Mouse (Mus musculus) hindbrain, embryonic 12.5 days (tissue): ENCODE data around the gene Mical2. TPM values are rescaled to one million over a fixed set of nuclear protein-coding genes. Genes with fewer than 3 reads are reported as not detected.

Source experiments
- ATAC-seq: fragments of 200-750 bp; cut with Nextera tagmentation; 2 replicates; pipeline ENCODE4 v1.8.0; 2017; ENCODE audit warnings: moderate TSS enrichment; ENCODE audit not compliant: low FRiP score
- H3K27ac ChIP-seq: fragments of 300-500 bp; sonication (generic); 2 replicates; pipeline ENCODE4 v1.5.1; 2016; ENCODE audit warnings: mild to moderate bottlenecking
- H3K27me3 ChIP-seq: fragments of 300-500 bp; sonication (generic); 2 replicates; pipeline ENCODE4 v1.6.1; 2016; ENCODE audit warnings: mild to moderate bottlenecking
- H3K36me3 ChIP-seq: fragments of 300-500 bp; sonication (generic); 2 replicates; pipeline ENCODE4 v1.6.1; 2016; ENCODE audit warnings: mild to moderate bottlenecking
- H3K4me1 ChIP-seq: fragments of 300-500 bp; sonication (generic); 2 replicates; pipeline ENCODE4 v1.6.1; 2016
- H3K4me2 ChIP-seq: fragments of 300-500 bp; sonication (generic); replicated peaks from 2 replicates; pipeline ENCODE4 v1.6.1; 2016; ENCODE audit warnings: mild to moderate bottlenecking
- H3K4me3 ChIP-seq: fragments of 300-500 bp; sonication (generic); 2 replicates; pipeline ENCODE4 v1.5.1; 2016; ENCODE audit warnings: mild to moderate bottlenecking
- H3K9ac ChIP-seq: fragments of 300-500 bp; sonication (generic); 2 replicates; pipeline ENCODE4 v1.6.1; 2016; ENCODE audit warnings: mild to moderate bottlenecking, moderate library complexity
- H3K9me3 ChIP-seq: fragments of 300-500 bp; sonication (generic); replicated peaks from 2 replicates; pipeline ENCODE4 v1.6.1; 2016; ENCODE audit warnings: mild to moderate bottlenecking
- WGBS: fragments of 180-500 bp; shearing (Covaris S2); methylation state at CpG from one replicate; pipeline ENCODE4 v1.1.7; 2016; 5-methylcytosine and 5-hydroxymethylcytosine counted together
- polyA plus RNA-seq: library from polyadenylated mRNA; unstranded; fragments of >200 nt; fragmentation: Nextera tagmentation; extraction: Ambion mirVana; gene quantifications from 2 replicates; pipeline ENCODE4 v1.2.1, GENCODE M21; 2016

Gene Mical2
- polyA plus RNA-seq, 1 experiment from 2014 or later: 1.6 TPM

GRCm38 (mm10) chr7:112197461-112197860 lies 28.2 kb upstream of the Mical2 start:
- Histone ChIP-seq H3K27me3 (no peaks in the 10 kb centered on the region), H3K4me3 (no peak overlapping the region), H3K4me2 (no peak overlapping the region), H3K9ac (no peak overlapping the region), H3K4me1 (no peaks in the 10 kb centered on the region), H3K9me3 (no peaks in the 10 kb centered on the region), H3K36me3 (no peaks in the 10 kb centered on the region), H3K27ac (no peak overlapping the region)
- 78% methylated on average over 8 of the region's 8 CpGs for WGBS
- no peak for ATAC-seq

GRCm38 (mm10) chr7:112199343-112199742 lies 26.3 kb upstream of the Mical2 start:
- Histone ChIP-seq H3K9ac (no peak overlapping the region), H3K27me3 (no peaks in the 10 kb centered on the region), H3K27ac (no peak overlapping the region), H3K36me3 (no peaks in the 10 kb centered on the region), H3K4me1 (0 out of 2 replicates have a peak, but pooled peaks cover 2% of the 10 kb centered on the region), H3K4me3 (no peak overlapping the region), H3K9me3 (no peaks in the 10 kb centered on the region), H3K4me2 (no peak overlapping the region)
- no peak for ATAC-seq
- 51% methylated on average over 3 of the region's 3 CpGs for WGBS

GRCm38 (mm10) chr7:112200761-112201160 lies 24.9 kb upstream of the Mical2 start:
- Histone ChIP-seq H3K27me3 (no peaks in the 10 kb centered on the region), H3K36me3 (no peaks in the 10 kb centered on the region), H3K4me2 (no peak overlapping the region), H3K4me3 (no peak overlapping the region), H3K9me3 (no peaks in the 10 kb centered on the region), H3K27ac (no peak overlapping the region), H3K4me1 (0 out of 2 replicates have a peak, but pooled peaks cover 2% of the 10 kb centered on the region), H3K9ac (no peak overlapping the region)
- WGBS: 39% methylated on average over 4 of the region's 4 CpGs
- no peak for ATAC-seq

- no peak overlapping the region for H3K4me2 ChIP-seq
- 0 out of 2 replicates have a peak, but pooled peaks cover 5% of the 10 kb centered on the region for H3K9me3 ChIP-seq
- H3K4me1 ChIP-seq: 0 out of 2 replicates have a peak, but pooled peaks cover 2% of the 10 kb centered on the region
- H3K36me3 ChIP-seq: no peaks in the 10 kb centered on the region
- WGBS: 57% methylated on average over 4 of the region's 4 CpGs
- ATAC-seq: no peak
- no peak overlapping the region for H3K9ac ChIP-seq
- no peaks in the 10 kb centered on the region for H3K27me3 ChIP-seq
- H3K4me3 ChIP-seq: no peak overlapping the region
- H3K27ac ChIP-seq: no peak overlapping the region
Observed at GRCm38 (mm10) chr7:112202194-112202593, 23.5 kb upstream of the Mical2 start.

- no peaks in the 10 kb centered on the region for H3K27me3 ChIP-seq
- H3K4me1 ChIP-seq: 0 out of 2 replicates have a peak, but pooled peaks cover 2% of the 10 kb centered on the region
- no peak overlapping the region for H3K9ac ChIP-seq
- H3K9me3 ChIP-seq: 0 out of 2 replicates have a peak, but pooled peaks cover 6% of the 10 kb centered on the region
- no peak overlapping the region for H3K4me2 ChIP-seq
- no peak for ATAC-seq
- H3K27ac ChIP-seq: no peak overlapping the region
- H3K36me3 ChIP-seq: no peaks in the 10 kb centered on the region
- H3K4me3 ChIP-seq: no peak overlapping the region
- WGBS: 83% methylated on average over 5 of the region's 5 CpGs
Observed at GRCm38 (mm10) chr7:112202843-112203242, 22.8 kb upstream of the Mical2 start.

GRCm38 (mm10) chr7:112203937-112204336 lies 21.7 kb upstream of the Mical2 start:
- no peaks in the 10 kb centered on the region for H3K36me3 ChIP-seq
- H3K27ac ChIP-seq: no peak overlapping the region
- no peak overlapping the region for H3K9ac ChIP-seq
- H3K9me3 ChIP-seq: 0 out of 2 replicates have a peak, but pooled peaks cover 6% of the 10 kb centered on the region
- no peaks in the 10 kb centered on the region for H3K27me3 ChIP-seq
- ATAC-seq: no peak
- H3K4me2 ChIP-seq: no peak overlapping the region
- 70% methylated on average over 5 of the region's 5 CpGs for WGBS
- H3K4me1 ChIP-seq: 0 out of 2 replicates have a peak, but pooled peaks cover 2% of the 10 kb centered on the region
- no peak overlapping the region for H3K4me3 ChIP-seq

- no peak overlapping the region for H3K4me2 ChIP-seq
- WGBS: 76% methylated on average over 6 of the region's 6 CpGs
- H3K27ac ChIP-seq: no peak overlapping the region
- no peak for ATAC-seq
- H3K36me3 ChIP-seq: no peaks in the 10 kb centered on the region
- H3K27me3 ChIP-seq: no peaks in the 10 kb centered on the region
- no peak overlapping the region for H3K9ac ChIP-seq
- no peak overlapping the region for H3K4me3 ChIP-seq
- H3K4me1 ChIP-seq: 0 out of 2 replicates have a peak, but pooled peaks cover 2% of the 10 kb centered on the region
- 0 out of 2 replicates have a peak, but pooled peaks cover 6% of the 10 kb centered on the region for H3K9me3 ChIP-seq
Observed at GRCm38 (mm10) chr7:112204380-112204963, 21.2 kb upstream of the Mical2 start.

- 0 out of 2 replicates have a peak, but pooled peaks cover 6% of the 10 kb centered on the region for H3K9me3 ChIP-seq
- H3K27me3 ChIP-seq: no peaks in the 10 kb centered on the region
- 96% methylated on average over 6 of the region's 6 CpGs for WGBS
- H3K27ac ChIP-seq: no peak overlapping the region
- H3K9ac ChIP-seq: no peak overlapping the region
- H3K36me3 ChIP-seq: no peaks in the 10 kb centered on the region
- no peak for ATAC-seq
- no peak overlapping the region for H3K4me3 ChIP-seq
- 0 out of 2 replicates have a peak, but pooled peaks cover 2% of the 10 kb centered on the region for H3K4me1 ChIP-seq
- H3K4me2 ChIP-seq: no peak overlapping the region
Observed at GRCm38 (mm10) chr7:112205513-112205912, 20.1 kb upstream of the Mical2 start.

GRCm38 (mm10) chr7:112207717-112208116 lies 17.9 kb upstream of the Mical2 start:
- Histone ChIP-seq H3K36me3 (no peaks in the 10 kb centered on the region), H3K27ac (no peak overlapping the region), H3K4me1 (0 out of 2 replicates have a peak, but pooled peaks cover 2% of the 10 kb centered on the region), H3K4me3 (no peak overlapping the region), H3K9me3 (0 out of 2 replicates have a peak, but pooled peaks cover 6% of the 10 kb centered on the region), H3K9ac (no peak overlapping the region), H3K27me3 (no peaks in the 10 kb centered on the region), H3K4me2 (no peak overlapping the region)
- WGBS: 88% methylated on average over 6 of the region's 6 CpGs
- no peak for ATAC-seq

GRCm38 (mm10) chr7:112208323-112209167 lies 17.1 kb upstream of the Mical2 start:
- Histone ChIP-seq H3K27me3 (no peaks in the 10 kb centered on the region; the same call in 1 of the 2 replicates), H3K27ac (no peak overlapping the region), H3K9ac (no peak overlapping the region), H3K4me1 (peaks cover 7% of the 10 kb centered on the region), H3K36me3 (no peaks in the 10 kb centered on the region), H3K4me2 (no peak overlapping the region), H3K9me3 (0 out of 2 replicates have a peak, but pooled peaks cover 6% of the 10 kb centered on the region), H3K4me3 (no peak overlapping the region)
- 67% methylated on average over 10 of the region's 10 CpGs for WGBS
- no peak for ATAC-seq

- no peak overlapping the region for H3K4me3 ChIP-seq
- H3K27me3 ChIP-seq: no peaks in the 10 kb centered on the region; the same call in 1 of the 2 replicates
- no peak overlapping the region for H3K4me2 ChIP-seq
- 0 out of 2 replicates have a peak, but pooled peaks cover 6% of the 10 kb centered on the region for H3K9me3 ChIP-seq
- peaks cover 7% of the 10 kb centered on the region for H3K4me1 ChIP-seq
- H3K36me3 ChIP-seq: no peaks in the 10 kb centered on the region
- H3K9ac ChIP-seq: no peak overlapping the region
- ATAC-seq: no peak
- no peak overlapping the region for H3K27ac ChIP-seq
- 85% methylated on average over 4 of the region's 4 CpGs for WGBS
Observed at GRCm38 (mm10) chr7:112209621-112210020, 16.0 kb upstream of the Mical2 start.
